In genomic region chr9:101472101-101473073, GRCm38 (mm10) we compare ENCODE assay signal across 9 mouse cellular contexts.
DNase-seq lines count a peak whose midpoint lies in the region; ATAC-seq and TF ChIP-seq lines count a peak whose summit lies in the region.
"Had no signal": no experiment of that assay in that cellular context is flagged by ENCODE, and none has a peak within 500 bp of the region (broad histone marks: within the 10 kb centered on the region; RNA-seq: fewer than 3 reads in every experiment).

No protein-coding gene starts in this region.

- no peaks in the 10 kb centered on the region for H3K36me3 ChIP-seq in forebrain, postnatal 0 days (ENCODE audit: insufficient read depth)
- no peaks in the 10 kb centered on the region for H3K36me3 ChIP-seq in kidney, embryonic 16.5 days (ENCODE audit: insufficient read depth, low read length)
- no peaks in the 10 kb centered on the region for H3K36me3 ChIP-seq in neural tube, embryonic 15.5 days

- TF ChIP-seq CTCF in forebrain, postnatal 0 days (IDR thresholded peaks at IDR 0.05; ENCODE audit: low read depth) = no peak

- no peaks in the 10 kb centered on the region for H3K9me3 ChIP-seq in forebrain, postnatal 0 days (ENCODE audit: low read length)
- H3K9me3 ChIP-seq in kidney, embryonic 16.5 days (ENCODE audit: low read length) = no peaks in the 10 kb centered on the region
- H3K9me3 ChIP-seq in neural tube, embryonic 15.5 days (replicated peaks) = no peaks in the 10 kb centered on the region

- no peak overlapping the region for H3K9ac ChIP-seq in forebrain, postnatal 0 days
- no peak overlapping the region for H3K9ac ChIP-seq in kidney, embryonic 16.5 days (replicated peaks; ENCODE audit: low read length)
- no peak overlapping the region for H3K9ac ChIP-seq in neural tube, embryonic 15.5 days (replicated peaks)

- ATAC-seq in frontal cortex, adult (ENCODE audit: low TSS enrichment) = no peak
- peak; percentile 88 for ATAC-seq in forebrain, postnatal 0 days
- ATAC-seq in kidney, embryonic 16.5 days (ENCODE audit: low FRiP score, low TSS enrichment) = 0 out of 2 replicates have a peak, but pooled peaks have one; percentile 23
- peak; percentile 85 for ATAC-seq in neural tube, embryonic 15.5 days (ENCODE audit: low FRiP score)
- no peak for ATAC-seq in megakaryocyte-erythroid progenitor cell, adult 5-6 weeks (replicated peaks; ENCODE audit: low FRiP score, low TSS enrichment, poor library complexity, severe bottlenecking)

- peak overlapping the region; percentile 57; the same call in 1 of the 2 replicates for H3K27ac ChIP-seq in forebrain, postnatal 0 days (ENCODE audit: low read depth, low read length)
- H3K27ac ChIP-seq in kidney, embryonic 16.5 days (ENCODE audit: low read length) = no peak overlapping the region
- peak overlapping the region; percentile 67 for H3K27ac ChIP-seq in neural tube, embryonic 15.5 days (replicated peaks)
- H3K27ac ChIP-seq: left cerebral cortex, adult 2 months had no signal

- H3K4me3 ChIP-seq in forebrain, postnatal 0 days (ENCODE audit: low read depth, low read length) = no peak overlapping the region
- no peak overlapping the region for H3K4me3 ChIP-seq in kidney, embryonic 16.5 days (ENCODE audit: low read length)
- no peak overlapping the region for H3K4me3 ChIP-seq in neural tube, embryonic 15.5 days (replicated peaks)
- H3K4me3 ChIP-seq: left cerebral cortex, adult 2 months had no signal

- DNase-seq in frontal cortex, postnatal 36 days (ENCODE audit: low spot score in 2 of 2) = peak; percentile 19 to 21
- DNase-seq in adrenal gland, postnatal 10 days = peak; percentile 66
- DNase-seq in forebrain, postnatal 0 days = peak; percentile 78
- no peak for DNase-seq in gastrocnemius, adult 8-10 months (ENCODE audit: low spot score in 2 of 2)

- H3K4me1 ChIP-seq in forebrain, postnatal 0 days (ENCODE audit: insufficient read depth) = peaks cover 13% of the 10 kb centered on the region; the same call in 1 of the 2 replicates
- H3K4me1 ChIP-seq in kidney, embryonic 16.5 days (ENCODE audit: insufficient read depth, low read length) = peaks cover 7% of the 10 kb centered on the region; the same call in 1 of the 2 replicates
- peaks cover 19% of the 10 kb centered on the region for H3K4me1 ChIP-seq in neural tube, embryonic 15.5 days

- H3K4me2 ChIP-seq in forebrain, postnatal 0 days (ENCODE audit: low read depth) = no peak overlapping the region
- H3K4me2 ChIP-seq in kidney, embryonic 16.5 days (replicated peaks; ENCODE audit: low read depth, low read length) = no peak overlapping the region
- no peak overlapping the region for H3K4me2 ChIP-seq in neural tube, embryonic 15.5 days

- 9% methylated on average over 8 of the region's 8 CpGs for WGBS in forebrain, postnatal 0 days
- 50% methylated on average over 8 of the region's 8 CpGs for WGBS in kidney, embryonic 16.5 days
- WGBS in neural tube, embryonic 15.5 days = 13% methylated on average over 8 of the region's 8 CpGs

- no peaks in the 10 kb centered on the region for H3K27me3 ChIP-seq in forebrain, postnatal 0 days (ENCODE audit: insufficient read depth, low read length)
- no peaks in the 10 kb centered on the region for H3K27me3 ChIP-seq in kidney, embryonic 16.5 days (ENCODE audit: insufficient read depth, low read length)
- H3K27me3 ChIP-seq in neural tube, embryonic 15.5 days (replicated peaks) = no peaks in the 10 kb centered on the region

Comparison
In these comparisons a context has a peak if more than half of its experiments do, and no peak if none do; other contexts are left out.
1. DNase-seq: peak in frontal cortex, postnatal 36 days (2 of 2), adrenal gland, postnatal 10 days (single experiment) and forebrain, postnatal 0 days (single experiment); none in gastrocnemius, adult 8-10 months (0 of 2).
2. ATAC-seq: peak in forebrain, postnatal 0 days (single experiment), kidney, embryonic 16.5 days (single experiment) and neural tube, embryonic 15.5 days (single experiment); none in frontal cortex, adult (single experiment) and megakaryocyte-erythroid progenitor cell, adult 5-6 weeks (single experiment).